Mouse (Mus musculus): ENCODE measurements around the gene Myo3b. TPM values are rescaled to one million over a fixed set of nuclear protein-coding genes. Genes with fewer than 3 reads are reported as not detected.

Gene Myo3b
- polyA plus RNA-seq, 1 experiment from 2014 or later = 0.07 TPM

DNA sequence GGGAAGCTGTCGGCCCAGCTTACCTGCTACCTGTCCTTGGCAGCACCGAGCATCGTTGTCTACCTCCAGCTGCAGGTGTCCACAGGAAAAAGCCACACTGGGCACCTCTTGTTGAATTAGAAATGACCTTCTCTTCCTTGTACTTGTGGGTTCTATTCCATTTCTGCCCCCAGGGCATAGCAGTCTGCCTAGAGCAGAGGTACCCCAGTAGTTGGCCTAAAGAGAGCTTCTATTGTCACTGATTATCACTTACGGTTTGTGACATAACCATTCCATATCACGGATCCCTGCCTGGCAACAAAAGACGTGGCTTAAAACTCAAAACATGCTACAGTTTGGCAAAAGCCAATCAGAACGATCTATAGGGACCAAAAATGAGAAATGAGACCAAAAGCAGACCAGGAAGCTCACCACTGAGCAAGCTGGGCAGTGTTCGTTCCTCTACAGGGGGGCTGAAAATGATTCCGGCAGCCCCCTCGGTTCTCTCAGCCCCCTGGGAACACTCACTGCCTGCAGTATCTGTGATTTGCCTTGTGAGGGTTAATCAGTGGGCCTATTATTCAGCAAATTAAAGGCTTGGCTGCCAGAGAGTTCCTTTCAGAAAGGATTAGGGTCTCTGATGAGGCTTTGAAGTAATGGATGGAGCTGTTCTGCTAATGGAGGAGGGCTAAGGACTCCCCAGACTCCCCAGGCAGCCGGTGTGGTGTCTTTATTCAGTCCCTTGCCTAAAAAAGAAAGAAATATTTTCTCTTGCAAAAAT is 163.1 kb downstream of the Myo3b start:
- no peaks in the 10 kb centered on the region for H3K9me3 ChIP-seq (ENCODE audit: control insufficient read depth, low read length)
- no peak overlapping the region for H3K9ac ChIP-seq (ENCODE audit: low read depth, low read length)
- no peak overlapping the region for H3K27ac ChIP-seq (ENCODE audit: low read length)
- 49% methylated on average over 11 of the region's 11 CpGs for WGBS
- H3K27me3 ChIP-seq (replicated peaks; ENCODE audit: control insufficient read depth, insufficient read depth, low read length) = 0 out of 2 replicates have a peak, but pooled peaks cover 3% of the 10 kb centered on the region
- H3K4me2 ChIP-seq (ENCODE audit: low read depth, low read length) = no peak overlapping the region
- H3K36me3 ChIP-seq (ENCODE audit: control insufficient read depth, insufficient read depth, low read length) = no peaks in the 10 kb centered on the region
- H3K4me1 ChIP-seq (ENCODE audit: control insufficient read depth, insufficient read depth, low read length) = no peaks in the 10 kb centered on the region
- no peak for ATAC-seq
- H3K4me3 ChIP-seq (ENCODE audit: low read length) = no peak overlapping the region

- no peaks in the 10 kb centered on the region for H3K9me3 ChIP-seq (ENCODE audit: control insufficient read depth, low read length)
- no peak overlapping the region for H3K9ac ChIP-seq (ENCODE audit: low read depth, low read length)
- ATAC-seq = no peak
- no peaks in the 10 kb centered on the region for H3K4me1 ChIP-seq (ENCODE audit: control insufficient read depth, insufficient read depth, low read length)
- 0 out of 2 replicates have a peak, but pooled peaks cover 3% of the 10 kb centered on the region for H3K27me3 ChIP-seq (replicated peaks; ENCODE audit: control insufficient read depth, insufficient read depth, low read length)
- no peak overlapping the region for H3K27ac ChIP-seq (ENCODE audit: low read length)
- no peak overlapping the region for H3K4me3 ChIP-seq (ENCODE audit: low read length)
- H3K4me2 ChIP-seq (ENCODE audit: low read depth, low read length) = no peak overlapping the region
- H3K36me3 ChIP-seq (ENCODE audit: control insufficient read depth, insufficient read depth, low read length) = no peaks in the 10 kb centered on the region
- WGBS = 44% methylated on average over 8 of the region's 8 CpGs
Observed at GRCm38 (mm10) chr2:70202578-70203167, 163.7 kb downstream of the Myo3b start.

GRCm38 (mm10) chr2:70208411-70208810 is 169.5 kb downstream of the Myo3b start:
- Histone ChIP-seq H3K9me3 (ENCODE audit: control insufficient read depth, low read length) (no peaks in the 10 kb centered on the region), H3K4me1 (ENCODE audit: control insufficient read depth, insufficient read depth, low read length) (no peaks in the 10 kb centered on the region), H3K4me2 (ENCODE audit: low read depth, low read length) (no peak overlapping the region), H3K4me3 (ENCODE audit: low read length) (no peak overlapping the region), H3K9ac (ENCODE audit: low read depth, low read length) (no peak overlapping the region), H3K27ac (ENCODE audit: low read length) (no peak overlapping the region), H3K27me3 (replicated peaks; ENCODE audit: control insufficient read depth, insufficient read depth, low read length) (no peaks in the 10 kb centered on the region), H3K36me3 (ENCODE audit: control insufficient read depth, insufficient read depth, low read length) (no peaks in the 10 kb centered on the region)
- no peak for ATAC-seq
- 81% methylated on average over 1 of the region's 1 CpGs for WGBS

- no peak for ATAC-seq
- Histone ChIP-seq H3K4me2 (ENCODE audit: low read depth, low read length) (no peak overlapping the region), H3K4me3 (ENCODE audit: low read length) (no peak overlapping the region), H3K9me3 (ENCODE audit: control insufficient read depth, low read length) (no peaks in the 10 kb centered on the region), H3K27me3 (replicated peaks; ENCODE audit: control insufficient read depth, insufficient read depth, low read length) (no peaks in the 10 kb centered on the region), H3K4me1 (ENCODE audit: control insufficient read depth, insufficient read depth, low read length) (no peaks in the 10 kb centered on the region), H3K36me3 (ENCODE audit: control insufficient read depth, insufficient read depth, low read length) (no peaks in the 10 kb centered on the region), H3K9ac (ENCODE audit: low read depth, low read length) (no peak overlapping the region), H3K27ac (ENCODE audit: low read length) (no peak overlapping the region)
- 89% methylated on average over 3 of the region's 3 CpGs for WGBS
Observed at GRCm38 (mm10) chr2:70209790-70210189, 170.9 kb downstream of the Myo3b start.

- no peak overlapping the region for H3K27ac ChIP-seq (ENCODE audit: low read length)
- WGBS = 88% methylated on average over 22 of the region's 22 CpGs
- no peaks in the 10 kb centered on the region for H3K36me3 ChIP-seq (ENCODE audit: control insufficient read depth, insufficient read depth, low read length)
- H3K4me3 ChIP-seq (ENCODE audit: low read length) = no peak overlapping the region
- no peak overlapping the region for H3K4me2 ChIP-seq (ENCODE audit: low read depth, low read length)
- no peaks in the 10 kb centered on the region for H3K4me1 ChIP-seq (ENCODE audit: control insufficient read depth, insufficient read depth, low read length)
- no peaks in the 10 kb centered on the region for H3K9me3 ChIP-seq (ENCODE audit: control insufficient read depth, low read length)
- no peaks in the 10 kb centered on the region for H3K27me3 ChIP-seq (replicated peaks; ENCODE audit: control insufficient read depth, insufficient read depth, low read length)
- no peak overlapping the region for H3K9ac ChIP-seq (ENCODE audit: low read depth, low read length)
- ATAC-seq = no peak
Observed at GRCm38 (mm10) chr2:70210427-70211332, 171.8 kb downstream of the Myo3b start.

DNA sequence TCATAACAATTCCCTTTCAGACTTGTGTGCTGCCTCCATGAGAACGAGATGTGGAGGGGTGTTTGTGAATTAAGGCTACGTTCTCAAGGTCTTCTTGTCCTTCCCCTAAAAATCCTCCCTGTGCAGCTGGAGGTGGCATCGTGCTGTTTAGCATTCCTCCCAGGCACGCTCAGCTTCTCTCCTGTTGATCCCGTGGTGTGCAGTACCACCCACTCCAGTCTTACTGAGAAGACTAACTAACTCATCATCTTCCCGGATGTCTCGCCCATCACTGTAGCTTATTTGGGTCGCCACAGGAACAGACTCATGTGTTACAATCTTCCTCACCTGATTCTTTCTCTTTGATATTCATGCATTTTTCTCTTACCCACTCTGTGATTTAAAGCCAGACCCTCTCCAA is 175.5 kb downstream of the Myo3b start:
- no peaks in the 10 kb centered on the region for H3K9me3 ChIP-seq (ENCODE audit: control insufficient read depth, low read length)
- H3K4me3 ChIP-seq (ENCODE audit: low read length) = no peak overlapping the region
- no peaks in the 10 kb centered on the region for H3K27me3 ChIP-seq (replicated peaks; ENCODE audit: control insufficient read depth, insufficient read depth, low read length)
- WGBS = 69% methylated on average over 8 of the region's 8 CpGs
- ATAC-seq = no peak
- H3K9ac ChIP-seq (ENCODE audit: low read depth, low read length) = no peak overlapping the region
- H3K4me1 ChIP-seq (ENCODE audit: control insufficient read depth, insufficient read depth, low read length) = no peaks in the 10 kb centered on the region
- H3K4me2 ChIP-seq (ENCODE audit: low read depth, low read length) = no peak overlapping the region
- no peaks in the 10 kb centered on the region for H3K36me3 ChIP-seq (ENCODE audit: control insufficient read depth, insufficient read depth, low read length)
- H3K27ac ChIP-seq (ENCODE audit: low read length) = no peak overlapping the region

- Histone ChIP-seq H3K9ac (ENCODE audit: low read depth, low read length) (no peak overlapping the region), H3K27ac (ENCODE audit: low read length) (no peak overlapping the region), H3K4me3 (ENCODE audit: low read length) (no peak overlapping the region), H3K4me1 (ENCODE audit: control insufficient read depth, insufficient read depth, low read length) (no peaks in the 10 kb centered on the region), H3K27me3 (replicated peaks; ENCODE audit: control insufficient read depth, insufficient read depth, low read length) (0 out of 2 replicates have a peak, but pooled peaks cover 2% of the 10 kb centered on the region), H3K9me3 (ENCODE audit: control insufficient read depth, low read length) (no peaks in the 10 kb centered on the region), H3K4me2 (ENCODE audit: low read depth, low read length) (no peak overlapping the region), H3K36me3 (ENCODE audit: control insufficient read depth, insufficient read depth, low read length) (no peaks in the 10 kb centered on the region)
- ATAC-seq = no peak
- 74% methylated on average over 3 of the region's 3 CpGs for WGBS
Observed at GRCm38 (mm10) chr2:70217800-70218199, 178.9 kb downstream of the Myo3b start.

GRCm38 (mm10) chr2:70218469-70218868 is 179.5 kb downstream of the Myo3b start:
- no peak overlapping the region for H3K4me2 ChIP-seq (ENCODE audit: low read depth, low read length)
- H3K27ac ChIP-seq (ENCODE audit: low read length) = no peak overlapping the region
- H3K4me3 ChIP-seq (ENCODE audit: low read length) = no peak overlapping the region
- H3K36me3 ChIP-seq (ENCODE audit: control insufficient read depth, insufficient read depth, low read length) = no peaks in the 10 kb centered on the region
- 0 out of 2 replicates have a peak, but pooled peaks cover 2% of the 10 kb centered on the region for H3K27me3 ChIP-seq (replicated peaks; ENCODE audit: control insufficient read depth, insufficient read depth, low read length)
- H3K9ac ChIP-seq (ENCODE audit: low read depth, low read length) = no peak overlapping the region
- H3K9me3 ChIP-seq (ENCODE audit: control insufficient read depth, low read length) = no peaks in the 10 kb centered on the region
- WGBS = 63% methylated on average over 8 of the region's 8 CpGs
- H3K4me1 ChIP-seq (ENCODE audit: control insufficient read depth, insufficient read depth, low read length) = no peaks in the 10 kb centered on the region
- ATAC-seq = no peak

GRCm38 (mm10) chr2:70226679-70227078 is 187.8 kb downstream of the Myo3b start:
- peaks cover 2% of the 10 kb centered on the region for H3K27me3 ChIP-seq (replicated peaks; ENCODE audit: control insufficient read depth, insufficient read depth, low read length)
- H3K27ac ChIP-seq (ENCODE audit: low read length) = no peak overlapping the region
- H3K36me3 ChIP-seq (ENCODE audit: control insufficient read depth, insufficient read depth, low read length) = no peaks in the 10 kb centered on the region
- H3K4me3 ChIP-seq (ENCODE audit: low read length) = no peak overlapping the region
- no peaks in the 10 kb centered on the region for H3K4me1 ChIP-seq (ENCODE audit: control insufficient read depth, insufficient read depth, low read length)
- no peak for ATAC-seq
- H3K9ac ChIP-seq (ENCODE audit: low read depth, low read length) = no peak overlapping the region
- WGBS = 13% methylated on average over 3 of the region's 3 CpGs
- H3K4me2 ChIP-seq (ENCODE audit: low read depth, low read length) = no peak overlapping the region
- no peaks in the 10 kb centered on the region for H3K9me3 ChIP-seq (ENCODE audit: control insufficient read depth, low read length)
